Mouse (Mus musculus) stomach, postnatal 0 days (tissue): ENCODE results near the gene Uhmk1.

Source experiments
- CTCF ChIP-seq: IDR thresholded peaks from 2 replicates; pipeline ENCODE4 v1.5.1; 2016; ENCODE audit warnings: antibody characterized with exemption, low read depth, mild to moderate bottlenecking, moderate library complexity
- EP300 ChIP-seq: optimal IDR thresholded peaks from 2 replicates; pipeline ENCODE3; 2016; ENCODE audit warnings: antibody characterized with exemption

DNA sequence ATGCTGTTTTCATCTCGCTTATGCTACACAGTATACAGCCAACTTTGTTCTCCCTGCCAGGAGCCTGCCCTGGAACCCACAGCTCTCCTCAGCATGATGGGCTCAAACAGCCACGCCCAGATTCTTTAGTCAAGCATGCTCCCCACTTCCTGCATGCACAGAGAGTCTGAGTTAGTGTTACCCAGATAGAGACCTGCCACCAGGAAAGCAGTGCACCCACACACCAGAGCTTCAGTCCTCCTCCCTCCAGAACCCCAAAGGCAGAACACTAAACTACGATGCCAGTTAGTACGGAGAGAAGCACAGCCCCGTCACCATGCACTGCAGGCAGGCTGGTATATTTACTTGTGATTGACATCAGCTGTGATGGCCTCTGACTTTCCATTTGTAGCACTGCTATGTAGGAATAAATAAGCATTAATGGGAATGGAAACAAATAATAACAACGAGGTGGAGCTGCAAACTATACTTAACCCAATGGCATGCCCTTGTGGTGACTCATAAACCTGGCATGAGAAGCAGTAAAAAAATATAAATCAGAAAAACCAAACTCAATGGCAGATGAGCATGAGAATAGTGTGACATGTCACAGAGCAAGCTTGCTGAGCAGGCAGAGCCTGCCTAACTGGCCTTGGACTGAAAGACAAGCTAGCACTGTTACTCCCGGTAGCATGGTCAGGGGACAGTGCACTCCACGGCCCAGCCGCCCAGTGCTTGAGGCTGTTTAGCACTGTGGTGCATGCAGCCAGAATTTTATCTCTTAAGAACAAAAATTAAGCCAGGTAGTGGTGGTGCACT, 67.3 kb downstream of the Uhmk1 start:
- TF ChIP-seq CTCF (no peak), EP300 (no peak)
